Mouse (Mus musculus) liver, postnatal 0 days (tissue): ENCODE results near the gene Ubqln3.

Experiments used
- CTCF ChIP-seq: sonication (generic); IDR thresholded peaks from 2 replicates; pipeline ENCODE4 v1.5.1; 2016; ENCODE audit warnings: antibody characterized with exemption, low read depth
- EP300 ChIP-seq: IDR thresholded peaks from 2 replicates; pipeline ENCODE4 v1.6.1; 2016; ENCODE audit warnings: antibody characterized with exemption, low read depth, mild to moderate bottlenecking

DNA sequence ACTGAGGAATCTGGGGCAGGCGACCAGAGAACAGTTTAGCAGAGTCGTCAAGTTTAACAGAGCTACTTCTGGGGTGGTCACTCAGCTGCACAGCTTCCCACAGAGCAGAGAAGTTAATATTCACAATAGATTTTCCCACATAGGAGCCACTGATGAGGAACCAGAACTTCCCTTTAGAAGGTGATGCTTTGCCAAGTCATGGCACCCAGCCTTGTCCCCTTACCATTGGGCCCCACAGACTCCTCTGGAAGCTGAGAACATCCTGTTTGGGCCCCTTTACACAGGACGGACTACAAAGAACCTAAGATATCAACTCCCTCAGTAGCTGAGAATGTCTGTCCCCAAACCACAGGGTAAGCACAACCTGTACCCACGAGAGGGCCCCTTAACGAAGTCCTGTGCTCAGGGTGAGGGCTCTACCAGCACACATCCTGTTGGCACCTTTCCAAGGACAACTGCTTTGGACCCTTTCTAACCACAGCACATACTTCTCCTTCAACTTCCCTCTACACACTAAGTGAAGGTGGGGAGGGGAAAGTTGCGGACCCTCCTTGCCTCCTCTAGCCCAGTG is 26.6 kb upstream of the Ubqln3 start:
- TF ChIP-seq CTCF, result no peak
- peak; percentile 58; the same call in 1 of the 2 replicates for TF ChIP-seq EP300
